Mouse (Mus musculus) skeletal muscle tissue, adult 2 months (tissue): ENCODE measurements around the gene Phgr1.

Source experiments
- DNase-seq: peaks from one replicate; pipeline ENCODE4 v3.0.0-alpha.2; 2012; ENCODE audit warnings: low read depth, low spot score

The Phgr1 gene

DNA sequence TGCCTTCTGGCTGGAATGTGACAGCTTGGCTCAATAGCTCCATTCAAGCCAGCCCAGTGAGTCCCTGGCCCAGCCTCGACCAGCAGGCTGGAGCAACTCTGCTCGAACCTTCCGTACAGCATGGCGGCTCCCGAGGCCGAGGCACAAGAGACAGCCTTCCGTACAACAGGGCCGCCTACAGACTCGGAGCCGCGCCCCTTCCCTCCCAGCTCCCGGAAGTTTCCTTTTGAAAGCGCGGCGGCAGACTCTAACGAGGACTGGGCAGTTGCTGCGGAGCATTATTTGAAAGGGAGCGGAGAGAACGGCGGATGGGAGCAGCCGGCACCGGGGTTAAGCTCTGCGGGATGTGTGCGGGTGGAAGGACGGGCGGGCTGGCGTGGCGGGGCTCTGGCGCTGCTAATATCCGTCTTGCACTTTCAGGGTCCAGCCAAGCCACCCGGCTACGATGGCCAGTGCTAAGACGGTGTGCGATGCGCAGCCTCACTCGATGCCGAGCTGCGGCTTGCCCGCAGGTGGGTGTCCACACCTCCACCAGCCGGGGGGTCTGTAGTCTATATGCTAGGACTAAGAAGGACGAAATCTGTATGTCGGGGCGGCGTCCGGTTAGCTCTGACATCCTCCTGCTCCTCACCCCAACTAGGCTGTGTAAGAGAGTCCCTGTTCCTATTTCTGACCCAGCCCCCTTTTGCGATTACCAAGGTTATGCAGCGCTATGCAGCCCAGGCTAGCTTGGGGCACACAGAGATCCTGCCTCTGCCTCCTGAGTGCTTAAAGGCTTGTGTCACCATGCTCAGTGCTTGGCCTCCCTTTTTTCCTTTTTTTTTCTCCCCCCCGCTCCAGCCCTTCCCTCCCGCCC, 41.6 kb downstream of the Phgr1 start, which contains the start of gene Knstrn:
Knstrn (plus strand) TSS at position 23 of the 856 bp plus-strand sequence.
- peak; percentile 56 for DNase-seq

DNA sequence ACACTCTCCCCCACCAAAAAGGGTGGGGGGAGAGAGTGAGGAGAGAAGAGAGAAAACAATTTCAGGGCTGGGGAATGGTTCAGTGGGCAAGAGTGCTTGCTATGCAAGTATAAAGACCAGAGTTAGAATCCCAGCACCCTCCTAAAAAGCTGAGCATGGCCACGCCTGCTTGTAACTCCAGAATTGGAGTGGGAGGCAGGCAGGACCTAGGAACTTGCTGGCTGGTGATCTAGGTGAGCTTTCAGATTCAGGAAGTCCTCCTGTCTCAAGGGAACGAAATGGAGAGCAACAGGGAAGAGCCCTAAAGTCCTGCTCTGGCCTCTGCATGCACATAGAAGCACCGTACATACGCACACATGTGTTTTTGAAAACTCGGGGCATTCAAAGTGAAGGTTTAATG, 50.2 kb downstream of the Phgr1 start:
- no peak for DNase-seq

DNA sequence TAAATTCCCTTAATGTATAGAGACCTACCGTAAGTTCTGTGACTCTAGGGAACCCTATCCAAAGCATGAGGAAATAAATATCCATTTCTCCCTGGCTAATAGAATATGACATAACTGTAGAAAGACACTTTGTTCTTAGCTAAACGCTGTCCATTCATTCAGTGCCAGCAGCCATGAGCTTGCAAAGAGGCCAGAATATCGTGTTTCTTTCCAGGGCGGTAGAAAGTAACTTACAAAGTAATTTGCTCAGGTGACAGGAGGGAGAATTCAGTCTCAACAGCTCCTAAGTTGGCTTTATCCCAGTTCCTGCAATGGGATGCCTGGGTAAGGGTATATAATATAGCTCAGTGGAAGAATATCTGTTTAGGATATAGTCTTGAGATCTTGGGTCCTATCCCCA, 51.8 kb downstream of the Phgr1 start:
- no peak for DNase-seq
